Mouse (Mus musculus): ENCODE data around the gene Camta2.

- TF ChIP-seq GATA1 (IDR thresholded peaks at IDR 0.05; ENCODE audit: borderline replicate concordance, low read length), result no peak
- no peak for TF ChIP-seq FLI1 (IDR thresholded peaks at IDR 0.05; ENCODE audit: low read length)
Observed at GRCm38 (mm10) chr11:70731178-70731577, 43.3 kb upstream of the Camta2 start.

Measured in megakaryocyte, embryonic 14.5 days (primary cell).